ENCODE assay signal across 32 mouse cellular contexts in the genomic region with DNA sequence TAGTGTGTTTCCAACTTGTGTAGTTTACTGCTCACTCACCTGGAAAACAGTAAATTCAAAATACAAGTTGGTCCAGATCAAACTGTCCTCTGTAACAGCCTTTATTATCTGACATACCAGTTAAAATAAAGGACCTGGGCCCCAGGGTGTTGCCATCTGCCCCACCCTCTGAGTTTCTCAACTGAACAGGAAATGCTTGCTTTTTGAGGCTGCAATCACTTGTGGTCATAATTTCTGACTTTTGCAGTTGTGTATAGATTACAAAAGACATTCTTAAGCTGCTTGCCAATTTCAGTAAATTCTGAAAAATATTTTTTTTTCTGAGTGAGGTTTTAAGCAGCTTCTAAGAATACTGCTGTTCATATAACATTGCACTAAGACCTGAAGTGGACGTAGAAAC. TPM values are rescaled to one million over a fixed set of nuclear protein-coding genes. Genes with fewer than 3 reads are reported as not detected.
DNase-seq lines count a peak whose midpoint lies in the region; ATAC-seq and TF ChIP-seq lines count a peak whose summit lies in the region.
"Had no signal": no experiment of that assay in that cellular context is flagged by ENCODE, and none has a peak within 500 bp of the region (broad histone marks: within the 10 kb centered on the region; RNA-seq: fewer than 3 reads in every experiment).

No protein-coding gene starts in this region.

- H3K27me3 ChIP-seq in G1E (ENCODE audit: insufficient read depth, low read length), result no peaks in the 10 kb centered on the region
- H3K27me3 ChIP-seq in liver, embryonic 11.5 days (replicated peaks; ENCODE audit: control insufficient read depth, insufficient read depth, low read length), result no peaks in the 10 kb centered on the region
- no peaks in the 10 kb centered on the region for H3K27me3 ChIP-seq in heart, embryonic 12.5 days (replicated peaks)
- no peaks in the 10 kb centered on the region for H3K27me3 ChIP-seq in forebrain, embryonic 15.5 days
- H3K27me3 ChIP-seq: hindbrain, embryonic 12.5 days; kidney, embryonic 15.5 days; neural tube, embryonic 12.5 days had no signal

- peak overlapping the region; percentile 12 for H3K4me2 ChIP-seq in liver, embryonic 11.5 days
- H3K4me2 ChIP-seq in heart, embryonic 12.5 days, result no peak overlapping the region
- no peak overlapping the region for H3K4me2 ChIP-seq in forebrain, embryonic 15.5 days (replicated peaks)
- H3K4me2 ChIP-seq: hindbrain, embryonic 12.5 days; kidney, embryonic 15.5 days; neural tube, embryonic 12.5 days had no signal

- H3K4me1 ChIP-seq in G1E (ENCODE audit: insufficient read depth, low read depth, low read length), result peaks cover 26% of the 10 kb centered on the region
- H3K4me1 ChIP-seq in liver, embryonic 11.5 days (replicated peaks; ENCODE audit: control insufficient read depth, insufficient read depth, low read length), result peaks cover 2% of the 10 kb centered on the region; the same call in 1 of the 2 replicates
- H3K4me1 ChIP-seq in heart, embryonic 12.5 days (replicated peaks), result no peaks in the 10 kb centered on the region
- H3K4me1 ChIP-seq in forebrain, embryonic 15.5 days, result no peaks in the 10 kb centered on the region
- H3K4me1 ChIP-seq: hindbrain, embryonic 12.5 days; kidney, embryonic 15.5 days; midbrain, embryonic 10.5 days; neural tube, embryonic 12.5 days had no signal

- peak overlapping the region; percentile 64 for H3K27ac ChIP-seq in liver, embryonic 11.5 days (ENCODE audit: low read depth, low read length)
- H3K27ac ChIP-seq in heart, embryonic 12.5 days (ENCODE audit: poor library complexity, severe bottlenecking), result no peak overlapping the region
- no peak overlapping the region for H3K27ac ChIP-seq in forebrain, embryonic 15.5 days (replicated peaks)
- H3K27ac ChIP-seq: hindbrain, embryonic 12.5 days; kidney, embryonic 15.5 days; midbrain, embryonic 10.5 days; neural tube, embryonic 12.5 days had no signal

- H3K4me3 ChIP-seq in G1E (ENCODE audit: low read depth, low read length), result no peak overlapping the region
- H3K4me3 ChIP-seq in liver, embryonic 11.5 days (ENCODE audit: low read depth, low read length), result no peak overlapping the region
- no peak overlapping the region for H3K4me3 ChIP-seq in heart, embryonic 12.5 days
- no peak overlapping the region for H3K4me3 ChIP-seq in forebrain, embryonic 15.5 days
- H3K4me3 ChIP-seq: hindbrain, embryonic 12.5 days; kidney, embryonic 15.5 days; midbrain, embryonic 10.5 days; neural tube, embryonic 12.5 days had no signal

- H3K36me3 ChIP-seq in G1E (replicated peaks), result no peaks in the 10 kb centered on the region
- no peaks in the 10 kb centered on the region for H3K36me3 ChIP-seq in liver, embryonic 11.5 days (ENCODE audit: control insufficient read depth, insufficient read depth, low read length)
- H3K36me3 ChIP-seq in heart, embryonic 12.5 days, result no peaks in the 10 kb centered on the region
- H3K36me3 ChIP-seq in forebrain, embryonic 15.5 days, result no peaks in the 10 kb centered on the region
- H3K36me3 ChIP-seq: hindbrain, embryonic 12.5 days; kidney, embryonic 15.5 days; midbrain, embryonic 10.5 days; neural tube, embryonic 12.5 days had no signal

- TF ChIP-seq CTCF in G1E (IDR thresholded peaks at IDR 0.05; ENCODE audit: low read depth, low read length), result no peak

- H3K9me3 ChIP-seq in G1E (replicated peaks), result no peaks in the 10 kb centered on the region
- no peaks in the 10 kb centered on the region; the same call in 1 of the 2 replicates for H3K9me3 ChIP-seq in liver, embryonic 11.5 days (ENCODE audit: control insufficient read depth, low read length)
- H3K9me3 ChIP-seq in heart, embryonic 12.5 days (replicated peaks), result no peaks in the 10 kb centered on the region
- no peaks in the 10 kb centered on the region for H3K9me3 ChIP-seq in forebrain, embryonic 15.5 days
- H3K9me3 ChIP-seq: hindbrain, embryonic 12.5 days; kidney, embryonic 15.5 days; midbrain, embryonic 10.5 days; neural tube, embryonic 12.5 days had no signal

- DNase-seq in G1E (ENCODE audit: low spot score), result peak; percentile 40
- DNase-seq in c-Kit-positive CD71-positive TER-119-negative erythroid progenitor cells, embryonic 14.5 days (ENCODE audit: low read depth), result peak; percentile 56
- no peak for DNase-seq in liver, embryonic 11.5 days (ENCODE audit: low spot score)
- DNase-seq in right cerebral cortex, adult 2 months (ENCODE audit: low spot score in 2 of 2), result no peak
- no peak for DNase-seq in right cerebral cortex, adult 18-20 months
- DNase-seq: adrenal gland, postnatal 36 days; cerebellum, adult 8-10 months; forebrain, postnatal 0 days; gastrocnemius, postnatal 36 days; heart, postnatal 10 days; kidney, postnatal 4 days; right cerebral cortex, postnatal 14 days; thymus, adult 18-20 months; thymus, postnatal 4 days had no signal

- 70% methylated on average over 1 of the region's 1 CpGs for WGBS in liver, embryonic 11.5 days
- WGBS in heart, embryonic 12.5 days, result 73% methylated on average over 1 of the region's 1 CpGs
- 78% methylated on average over 1 of the region's 1 CpGs for WGBS in forebrain, embryonic 15.5 days

- H3K9ac ChIP-seq in liver, embryonic 11.5 days (ENCODE audit: low read depth, low read length), result no peak overlapping the region
- no peak overlapping the region for H3K9ac ChIP-seq in heart, embryonic 12.5 days
- H3K9ac ChIP-seq in forebrain, embryonic 15.5 days (replicated peaks), result no peak overlapping the region
- H3K9ac ChIP-seq: forebrain, postnatal 0 days; hindbrain, embryonic 12.5 days; kidney, embryonic 15.5 days; neural tube, embryonic 12.5 days had no signal

- peak; percentile 93 for ATAC-seq in G1E (ENCODE audit: extremely low read depth, insufficient number of reproducible peaks, low FRiP score, poor library complexity, severe bottlenecking)
- ATAC-seq in liver, embryonic 11.5 days (replicated peaks; ENCODE audit: low FRiP score), result peak; percentile 88
- peak; percentile 97 for ATAC-seq in megakaryocyte, adult 5-6 weeks (ENCODE audit: poor library complexity, severe bottlenecking)
- ATAC-seq in heart, embryonic 12.5 days (ENCODE audit: insufficient number of reproducible peaks, low FRiP score), result no peak
- no peak for ATAC-seq in forebrain, embryonic 15.5 days (replicated peaks)
- ATAC-seq: CD4-positive, CD25-positive, alpha-beta regulatory T cell, adult 4 months; forebrain, postnatal 0 days had no signal

RNA-seq across cellular contexts. Expression of gene Mfsd14b, which starts 9.3 kb away (rescaled TPM):
- 91.6 and 103 TPM in 2 replicates for total RNA-seq in G1E (2014; fragmentation: Nextera tagmentation)
- total RNA-seq in G1E (2017), result 67.1 and 74.7 TPM in 2 replicates
- 21.0 and 23.0 TPM in 2 replicates for polyA plus RNA-seq in G1E (2012)
- 68.1 and 78.1 TPM in 2 replicates for polyA plus RNA-seq in liver, embryonic 11.5 days (2014; fragmentation: Nextera tagmentation; extraction: Ambion mirVana)
- 168 and 183 TPM in 2 replicates for total RNA-seq in megakaryocyte, adult 5-6 weeks (2015)
- 179 and 207 TPM in 2 replicates for total RNA-seq in megakaryocyte, adult 5-6 weeks (2017)
- polyA plus RNA-seq in heart, embryonic 12.5 days (2016; fragmentation: Nextera tagmentation; extraction: Ambion mirVana), result 45.8 and 47.5 TPM in 2 replicates
- polyA plus RNA-seq in forebrain, embryonic 15.5 days (2015; fragmentation: Nextera tagmentation; extraction: Ambion mirVana), result 34.8 and 36.3 TPM in 2 replicates

RNA-seq across cellular contexts. Expression of gene Olfr465-ps1, which starts 15.8 kb away (rescaled TPM):
- total RNA-seq in G1E (2014; fragmentation: Nextera tagmentation) (not detected in 2 replicates), G1E (2017) (0.11 and 0.12 TPM in 2 replicates)
- polyA plus RNA-seq in G1E (2012), result not detected in 2 replicates
- polyA plus RNA-seq in liver, embryonic 11.5 days (2014; fragmentation: Nextera tagmentation; extraction: Ambion mirVana), result not detected in 2 replicates
- total RNA-seq in megakaryocyte, adult 5-6 weeks (2015), result not detected in 2 replicates
- not detected in 2 replicates for total RNA-seq in megakaryocyte, adult 5-6 weeks (2017)
- not detected in 2 replicates for polyA plus RNA-seq in heart, embryonic 12.5 days (2016; fragmentation: Nextera tagmentation; extraction: Ambion mirVana)
- polyA plus RNA-seq in forebrain, embryonic 15.5 days (2015; fragmentation: Nextera tagmentation; extraction: Ambion mirVana), result not detected in 2 replicates
- total RNA-seq: adrenal gland, postnatal 36 days; ES-E14; forebrain, postnatal 0 days; gastrocnemius, postnatal 36 days; heart, postnatal 10 days; layer of hippocampus, postnatal 25 days; left cerebral cortex, postnatal 14 days had no signal
- polyA plus RNA-seq: CD4-positive, CD25-positive, alpha-beta regulatory T cell, adult 4 months; cortical plate, adult 2 months; embryonic facial prominence, embryonic 11.5 days; forebrain, postnatal 0 days; hindbrain, embryonic 12.5 days; intestine, embryonic 14.5 days; kidney, embryonic 15.5 days; limb, embryonic 14.5 days; lung, embryonic 16.5 days; midbrain, embryonic 10.5 days; neural tube, embryonic 12.5 days; spleen, adult 2 months; stomach, embryonic 14.5 days had no signal

RNA-seq across cellular contexts. Expression of gene Olfr466, which starts 27.9 kb away (rescaled TPM):
- total RNA-seq in G1E (2014; fragmentation: Nextera tagmentation) (not detected in 2 replicates), G1E (2017) (0.11 and 0.12 TPM in 2 replicates)
- not detected in 2 replicates for polyA plus RNA-seq in G1E (2012)
- polyA plus RNA-seq in liver, embryonic 11.5 days (2014; fragmentation: Nextera tagmentation; extraction: Ambion mirVana), result not detected in 2 replicates
- not detected in 2 replicates for total RNA-seq in megakaryocyte, adult 5-6 weeks (2015)
- not detected in 2 replicates for total RNA-seq in megakaryocyte, adult 5-6 weeks (2017)
- not detected in 2 replicates for polyA plus RNA-seq in heart, embryonic 12.5 days (2016; fragmentation: Nextera tagmentation; extraction: Ambion mirVana)
- polyA plus RNA-seq in forebrain, embryonic 15.5 days (2015; fragmentation: Nextera tagmentation; extraction: Ambion mirVana), result not detected in 2 replicates
- total RNA-seq: adrenal gland, postnatal 36 days; ES-E14; forebrain, postnatal 0 days; gastrocnemius, postnatal 36 days; heart, postnatal 10 days; layer of hippocampus, postnatal 25 days; left cerebral cortex, postnatal 14 days had no signal
- polyA plus RNA-seq: cortical plate, adult 2 months; embryonic facial prominence, embryonic 11.5 days; forebrain, postnatal 0 days; hindbrain, embryonic 12.5 days; intestine, embryonic 14.5 days; kidney, embryonic 15.5 days; limb, embryonic 14.5 days; lung, embryonic 16.5 days; midbrain, embryonic 10.5 days; neural tube, embryonic 12.5 days; spleen, adult 2 months; stomach, embryonic 14.5 days had no signal

Comparison
In these comparisons a context has a peak if more than half of its experiments do, and no peak if none do; other contexts are left out.
1. ATAC-seq: peak in G1E (single experiment), liver, embryonic 11.5 days (single experiment) and megakaryocyte, adult 5-6 weeks (single experiment); none in heart, embryonic 12.5 days (single experiment) and forebrain, embryonic 15.5 days (single experiment).
2. DNase-seq: peak in G1E (single experiment) and c-Kit-positive CD71-positive TER-119-negative erythroid progenitor cells, embryonic 14.5 days (single experiment); none in liver, embryonic 11.5 days (single experiment), right cerebral cortex, adult 2 months (0 of 2) and right cerebral cortex, adult 18-20 months (single experiment).